Mouse (Mus musculus) ES-E14 (cell line): Measurements from ENCODE around the gene Spon1. TPM values are rescaled to one million over a fixed set of nuclear protein-coding genes. Genes with fewer than 3 reads are reported as not detected.

Source experiments
- DNase-seq: peaks from one replicate; pipeline ENCODE4 v3.0.0-alpha.2; 2013; ENCODE audit warnings: low read depth, low spot score
- H3K27ac ChIP-seq: 2 replicates; pipeline ENCODE4 v1.5.1; 2012; ENCODE audit warnings: low read depth, mild to moderate bottlenecking, low read length, moderate library complexity, mixed read lengths; ENCODE audit not compliant: poor library complexity, insufficient read depth, severe bottlenecking
- H3K36me3 ChIP-seq: 2 replicates; pipeline ENCODE4 v1.6.1; 2012; ENCODE audit warnings: mild to moderate bottlenecking, low read length, moderate library complexity, mixed read lengths; ENCODE audit not compliant: control insufficient read depth, poor library complexity, insufficient read depth, severe bottlenecking
- H3K4me1 ChIP-seq, 2 experiments: fragments of 150-350 bp in 1 of 2; sonication (generic) in 1 of 2; 2 replicates each; pipeline ENCODE4 v1.6.1; 2012; ENCODE audit warnings: low read length in 2 of 2, mild to moderate bottlenecking in 1 of 2, mixed read lengths in 1 of 2; ENCODE audit not compliant: control insufficient read depth in 2 of 2, insufficient read depth in 2 of 2, poor library complexity in 1 of 2
- H3K4me3 ChIP-seq, 2 experiments: fragments of 150-350 bp in 1 of 2; sonication (generic) in 1 of 2; 2 replicates each; pipeline ENCODE4 v1.5.1; 2012; ENCODE audit warnings: low read length in 2 of 2, low read depth in 1 of 2, mild to moderate bottlenecking in 1 of 2, mixed read lengths in 1 of 2; ENCODE audit not compliant: insufficient read depth in 1 of 2, poor library complexity in 1 of 2, severe bottlenecking in 1 of 2
- H3K9ac ChIP-seq: 2 replicates; pipeline ENCODE4 v1.6.1; 2012; ENCODE audit warnings: low read depth, mild to moderate bottlenecking, low read length, mixed read lengths; ENCODE audit not compliant: poor library complexity, insufficient read depth, severe bottlenecking
- H3K9me3 ChIP-seq: fragments of 150-350 bp; sonication (generic); 2 replicates; pipeline ENCODE4 v1.6.1; 2012; ENCODE audit warnings: low read depth, mild to moderate bottlenecking, low read length; ENCODE audit not compliant: control insufficient read depth, insufficient read depth
- CHD2 ChIP-seq: IDR thresholded peaks from 2 replicates; pipeline ENCODE4 v1.6.1; 2014; ENCODE audit warnings: mild to moderate bottlenecking, low read depth, low read length, inconsistent platforms
- HCFC1 ChIP-seq: IDR thresholded peaks from 2 replicates; pipeline ENCODE4 v1.6.1; 2012; ENCODE audit warnings: low read length, inconsistent platforms, borderline replicate concordance; ENCODE audit not compliant: insufficient read depth
- MAFK ChIP-seq: IDR thresholded peaks from 2 replicates; pipeline ENCODE4 v1.6.1; 2014; ENCODE audit warnings: mild to moderate bottlenecking, low read depth, low read length, inconsistent platforms; ENCODE audit not compliant: insufficient read depth
- ZC3H11A ChIP-seq: IDR thresholded peaks from 2 replicates; pipeline ENCODE4 v1.6.1; 2012; ENCODE audit warnings: low read depth, mild to moderate bottlenecking, inconsistent platforms, low read length, borderline replicate concordance
- ZNF384 ChIP-seq: IDR thresholded peaks from 2 replicates; pipeline ENCODE4 v1.6.1; 2012; ENCODE audit warnings: low read depth, low read length, inconsistent platforms
- in situ Hi-C, 2 experiments: fragments of 600-800 bp; cut with MboI; formaldehyde crosslinking; loops; one replicate each; pipeline ENCODE4 v1.15.1; 2025; ENCODE audit warnings: low sequenced_read_pairs in 2 of 2, inconsistent platforms in 1 of 2; ENCODE audit not compliant: unreplicated experiment in 2 of 2
- total RNA-seq: library from RNA; depleted of rRNA; stranded (reverse); fragments of 300-350 nt; gene quantifications from 2 replicates; pipeline ENCODE4 v1.2.3, GENCODE M21; 2012

Gene Spon1
- total RNA-seq, 1 experiment = 0.13 TPM

DNA sequence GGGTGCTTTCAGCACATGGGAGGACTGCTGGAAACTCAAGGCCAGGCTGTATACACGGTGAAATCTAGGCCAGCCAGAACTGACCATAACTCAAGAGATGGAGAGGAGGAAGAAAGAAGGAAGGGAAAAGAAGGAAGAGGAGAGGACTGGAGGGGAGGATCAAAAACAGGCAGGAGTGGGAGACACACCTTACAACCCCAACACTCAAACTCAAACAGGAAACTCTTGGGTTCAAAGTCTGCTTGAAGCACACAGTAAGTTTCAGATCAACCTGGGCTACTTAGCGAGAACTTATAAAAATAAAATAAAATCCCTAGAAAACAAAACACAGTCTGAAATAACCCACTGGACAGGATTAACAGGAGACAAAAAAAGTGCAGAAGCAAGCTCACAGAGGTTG, 280.0 kb downstream of the Spon1 start:
- in situ Hi-C loops = no loop called here
- H3K36me3 ChIP-seq = peaks cover 5% of the 10 kb centered on the region
- no peak for TF ChIP-seq ZNF384
- TF ChIP-seq HCFC1 = no peak
- no peak for TF ChIP-seq CHD2
- TF ChIP-seq ZC3H11A = no peak
- TF ChIP-seq MAFK = no peak
- H3K9ac ChIP-seq = no peak overlapping the region
- DNase-seq = no peak
- no peak overlapping the region for H3K4me3 ChIP-seq
- H3K4me1 ChIP-seq = 0 out of 4 replicates have a peak, but pooled peaks cover 0 to 2% of the 10 kb centered on the region in 2 experiments
- H3K27ac ChIP-seq = no peak overlapping the region
- no peaks in the 10 kb centered on the region for H3K9me3 ChIP-seq

DNA sequence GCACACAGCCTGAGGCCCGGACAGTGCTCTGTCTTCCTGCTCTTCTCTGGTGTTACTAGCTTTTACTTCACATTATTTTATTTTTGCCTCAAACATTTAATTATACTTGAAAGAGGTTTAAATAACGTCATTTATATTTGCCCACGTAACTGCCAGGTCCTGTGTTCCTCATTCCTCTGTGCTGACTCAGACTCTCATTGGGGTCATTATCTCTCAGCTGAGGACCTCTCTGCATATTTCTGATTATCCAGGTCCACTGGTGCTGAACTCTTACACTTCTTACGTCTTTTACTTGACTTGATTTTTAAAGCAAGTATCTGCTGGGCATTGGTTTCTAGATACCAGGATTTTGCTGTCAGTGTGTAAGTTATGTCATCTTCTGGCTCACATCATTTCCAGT, 287.9 kb downstream of the Spon1 start:
- TF ChIP-seq ZNF384 (no peak), HCFC1 (no peak), MAFK (no peak), ZC3H11A (no peak), CHD2 (no peak)
- Histone ChIP-seq H3K4me3 (no peak overlapping the region), H3K4me1 (no peaks in the 10 kb centered on the region), H3K9ac (no peak overlapping the region), H3K36me3 (peaks cover 7% of the 10 kb centered on the region; the same call in 1 of the 2 replicates), H3K9me3 (no peaks in the 10 kb centered on the region), H3K27ac (no peak overlapping the region)
- in situ Hi-C loops = no loop called here
- DNase-seq = no peak

DNA sequence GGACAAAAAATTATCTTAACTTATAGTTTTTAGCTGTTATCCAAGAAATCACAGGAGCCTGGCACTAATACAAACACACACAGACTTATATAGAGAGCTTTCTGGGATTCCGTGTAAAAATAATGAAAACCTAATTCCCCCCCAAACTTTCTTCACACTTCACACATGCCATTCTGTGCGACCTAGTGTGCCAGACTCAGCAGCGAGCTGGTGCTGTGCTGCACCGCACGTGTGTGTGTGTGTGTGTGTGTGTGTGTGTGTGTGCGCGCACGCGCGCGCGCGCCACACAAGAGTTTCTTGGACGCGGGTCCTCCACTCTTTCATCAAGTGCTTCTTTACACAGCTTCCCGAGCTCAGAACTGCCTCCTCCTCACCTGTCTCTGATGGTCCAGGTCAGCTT, 292.4 kb downstream of the Spon1 start:
- Histone ChIP-seq H3K9ac (no peak overlapping the region), H3K4me3 (no peak overlapping the region), H3K36me3 (peaks cover 2% of the 10 kb centered on the region; the same call in 1 of the 2 replicates), H3K27ac (no peak overlapping the region), H3K4me1 (no peaks in the 10 kb centered on the region; a peak in 1 of 4 replicates), H3K9me3 (no peaks in the 10 kb centered on the region)
- TF ChIP-seq ZC3H11A = no peak
- TF ChIP-seq CHD2 = no peak
- TF ChIP-seq HCFC1 = no peak
- no peak for TF ChIP-seq MAFK
- no peak for TF ChIP-seq ZNF384
- in situ Hi-C loops = no loop called here
- DNase-seq = no peak

GRCm38 (mm10) chr7:114058927-114059441, 293.2 kb downstream of the Spon1 start:
- Histone ChIP-seq H3K9me3 (no peaks in the 10 kb centered on the region), H3K4me1 (peaks cover 0 to 3% of the 10 kb centered on the region in 2 experiments; a peak in 2 of 4 replicates), H3K9ac (no peak overlapping the region), H3K4me3 (no peak overlapping the region), H3K36me3 (peaks cover 2% of the 10 kb centered on the region; the same call in 1 of the 2 replicates), H3K27ac (no peak overlapping the region)
- TF ChIP-seq HCFC1 (no peak), ZNF384 (no peak), MAFK (no peak), CHD2 (no peak), ZC3H11A (no peak)
- in situ Hi-C loops = no loop called here
- DNase-seq = no peak

- TF ChIP-seq CHD2 (no peak), HCFC1 (no peak), ZNF384 (no peak), ZC3H11A (no peak), MAFK (no peak)
- H3K4me3 ChIP-seq = no peak overlapping the region
Measured at GRCm38 (mm10) chr7:114060445-114060844, 294.6 kb downstream of the Spon1 start.

More at GRCm38 (mm10) chr7:114060445-114060844, 294.6 kb downstream of the Spon1 start:
- peaks cover under 1 to 12% of the 10 kb centered on the region in 2 experiments; a peak in 2 of 4 replicates for H3K4me1 ChIP-seq
- H3K9ac ChIP-seq = no peak overlapping the region
- H3K9me3 ChIP-seq = no peaks in the 10 kb centered on the region
- H3K27ac ChIP-seq = no peak overlapping the region
- peaks cover 2% of the 10 kb centered on the region; the same call in 1 of the 2 replicates for H3K36me3 ChIP-seq
- DNase-seq = peak; percentile 22
- in situ Hi-C loops = loop anchor here in 1 of 2 experiments (10.0 kb wide), 1 partner anchor 134 kb away; no protein-coding TSS in a partner anchor
